Mouse (Mus musculus) ES-E14 (cell line): Measurements from ENCODE around the gene Sarnp.

ENCODE experiments used
- CHD2 ChIP-seq: IDR thresholded peaks from 2 replicates; pipeline ENCODE4 v1.6.1; 2014; ENCODE audit warnings: mild to moderate bottlenecking, low read depth, low read length, inconsistent platforms
- HCFC1 ChIP-seq: IDR thresholded peaks from 2 replicates; pipeline ENCODE4 v1.6.1; 2012; ENCODE audit warnings: low read length, inconsistent platforms, borderline replicate concordance; ENCODE audit not compliant: insufficient read depth
- MAFK ChIP-seq: IDR thresholded peaks from 2 replicates; pipeline ENCODE4 v1.6.1; 2014; ENCODE audit warnings: mild to moderate bottlenecking, low read depth, low read length, inconsistent platforms; ENCODE audit not compliant: insufficient read depth
- ZC3H11A ChIP-seq: IDR thresholded peaks from 2 replicates; pipeline ENCODE4 v1.6.1; 2012; ENCODE audit warnings: low read depth, mild to moderate bottlenecking, inconsistent platforms, low read length, borderline replicate concordance
- ZNF384 ChIP-seq: IDR thresholded peaks from 2 replicates; pipeline ENCODE4 v1.6.1; 2012; ENCODE audit warnings: low read depth, low read length, inconsistent platforms

- TF ChIP-seq CHD2 (no peak), ZC3H11A (no peak), HCFC1 (no peak), MAFK (no peak), ZNF384 (no peak)
Observed at GRCm38 (mm10) chr10:128911430-128911829, 94.3 kb downstream of the Sarnp start.
